Mouse (Mus musculus) leukemia stem cell, adult 10-12 weeks (primary cell): ENCODE results near the gene Hamp. TPM values are rescaled to one million over a fixed set of nuclear protein-coding genes. Genes with fewer than 3 reads are reported as not detected.

ENCODE experiments used
- polyA plus RNA-seq: library from polyadenylated mRNA; stranded (reverse); fragments of >175 nt; gene quantifications from 2 replicates; pipeline ENCODE4 v1.2.3, GENCODE M21; 2012; ENCODE audit warnings: low replicate concordance

Hamp gene
- not detected in 2 replicates for polyA plus RNA-seq

DNA sequence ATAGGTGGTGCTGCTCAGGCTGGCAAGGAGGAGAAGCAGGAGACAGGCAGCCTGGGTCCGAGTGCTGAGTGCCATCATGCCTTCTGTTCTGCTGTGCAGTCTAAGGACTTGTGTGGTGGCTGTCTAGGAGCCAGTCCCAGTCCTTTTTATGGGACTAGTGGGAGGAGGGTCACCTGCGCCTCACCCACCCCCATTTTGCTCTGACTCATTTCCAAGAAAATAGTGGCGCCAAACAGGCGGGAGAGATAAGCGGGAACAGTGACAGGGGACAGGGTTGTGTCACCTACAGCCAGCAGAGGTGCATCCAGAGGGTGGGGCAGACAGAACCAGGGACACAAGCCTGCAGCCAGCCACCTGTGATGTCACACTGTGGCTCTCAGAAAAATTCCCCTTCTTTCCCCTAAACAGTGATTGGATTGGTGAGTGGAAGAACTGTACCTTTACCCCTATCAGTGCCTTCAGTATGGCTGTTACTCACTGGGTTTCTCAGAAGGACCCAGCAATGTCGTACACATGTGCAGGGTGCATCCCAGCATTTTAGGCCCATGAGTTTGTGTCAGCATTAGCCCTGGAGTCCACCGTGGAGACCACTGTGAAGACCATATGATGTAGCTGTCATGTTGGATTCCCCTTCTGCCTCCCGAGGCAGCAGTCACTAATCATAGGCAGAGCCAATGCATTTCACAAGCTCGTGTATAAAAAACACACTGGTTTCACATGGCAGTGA lies at the start of gene Hamp:
Gene Hamp, minus strand, starts transcription at position 124 of the 727 bp plus-strand sequence.

DNA sequence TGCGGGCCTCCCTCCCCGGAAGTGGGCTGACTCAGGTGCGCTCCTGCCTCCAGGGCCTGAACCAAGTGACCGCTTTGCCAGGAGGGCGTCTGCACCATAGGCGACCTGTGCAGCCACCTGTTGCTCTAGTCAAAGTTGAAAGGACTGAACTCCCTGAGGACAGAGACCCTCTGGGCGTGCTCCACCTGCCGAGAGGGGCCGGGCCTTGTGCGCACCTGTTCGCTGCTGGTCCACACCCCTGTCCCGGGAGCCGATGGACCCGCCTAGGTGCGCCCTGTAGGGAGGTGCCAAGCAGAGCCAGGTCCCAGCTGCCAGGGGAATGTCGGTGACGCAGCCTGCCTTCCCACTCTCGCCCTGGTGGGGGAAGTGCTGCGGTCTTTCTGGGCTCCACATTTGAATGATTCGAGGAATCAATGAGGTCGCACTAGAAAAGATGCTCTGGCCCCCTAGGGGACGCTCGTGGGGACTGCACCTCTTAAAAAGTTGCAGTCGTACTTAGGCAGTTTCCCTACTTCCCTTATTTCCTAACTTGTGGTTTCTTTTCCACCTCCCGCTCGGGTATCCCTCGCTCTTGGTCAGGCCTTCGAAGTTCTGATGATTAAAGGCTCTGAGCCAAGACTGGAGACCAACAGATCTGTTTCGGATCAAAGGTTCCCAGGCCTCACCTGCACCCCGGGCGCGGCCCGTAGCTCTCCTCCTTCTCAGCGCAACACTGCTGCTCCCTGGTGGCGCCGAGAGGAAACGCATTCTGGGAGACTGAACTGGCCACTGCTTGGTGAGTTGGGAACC lies 29.9 kb upstream of the Hamp start, which contains the start of gene Fam187b:
Gene Fam187b, plus strand, starts transcription at position 290 of the 789 bp plus-strand sequence.

DNA sequence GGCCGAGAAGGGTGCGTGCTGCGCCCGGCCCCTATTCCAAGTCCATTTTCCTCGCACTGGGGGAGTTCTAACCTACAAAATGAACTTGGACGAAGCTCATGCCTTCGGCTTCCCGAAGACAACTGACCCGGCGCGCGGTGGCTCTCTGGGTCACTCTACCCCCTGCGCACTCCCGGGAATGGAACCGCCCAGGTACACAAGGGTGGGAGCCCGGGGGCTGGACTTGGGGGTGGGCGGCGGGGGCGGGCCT lies 29.3 kb upstream of the Hamp start, which contains the start of gene Lsr:
Gene Lsr, minus strand, starts transcription at position 214 of the 250 bp plus-strand sequence.

DNA sequence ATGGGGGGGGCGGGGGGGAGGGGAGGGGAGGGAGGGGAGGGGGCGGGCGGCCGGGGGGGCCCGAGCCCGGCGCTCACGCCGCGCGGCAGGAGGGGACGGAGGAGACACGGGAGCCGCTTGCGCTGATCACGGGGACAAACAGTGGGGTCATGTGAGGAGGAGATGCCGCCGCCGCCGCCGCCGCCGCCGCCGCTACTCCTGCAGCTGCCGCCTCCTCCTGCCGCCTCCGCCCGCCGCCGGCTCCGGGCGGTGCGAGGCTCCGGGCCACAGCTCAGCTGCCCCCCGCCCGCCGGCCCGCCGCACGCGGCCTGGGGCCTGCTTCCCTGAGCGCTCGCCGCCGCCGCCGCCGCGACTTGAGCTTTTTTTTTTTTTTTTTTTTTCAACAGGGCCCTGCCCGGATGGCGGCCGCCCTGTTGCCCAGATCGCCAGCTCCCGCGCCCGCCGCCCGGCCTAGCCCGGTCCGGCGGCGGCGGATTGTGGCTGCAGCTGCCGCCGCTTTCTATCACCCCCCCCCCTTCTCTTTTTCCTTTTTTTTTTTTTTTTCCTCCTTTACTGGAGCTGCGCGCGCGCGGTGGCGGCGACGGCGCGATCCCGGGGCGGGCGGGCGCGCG lies 13.0 kb upstream of the Hamp start, which contains the start of gene Usf2:
Gene Usf2, minus strand, starts transcription at position 48 of the 611 bp plus-strand sequence.

DNA sequence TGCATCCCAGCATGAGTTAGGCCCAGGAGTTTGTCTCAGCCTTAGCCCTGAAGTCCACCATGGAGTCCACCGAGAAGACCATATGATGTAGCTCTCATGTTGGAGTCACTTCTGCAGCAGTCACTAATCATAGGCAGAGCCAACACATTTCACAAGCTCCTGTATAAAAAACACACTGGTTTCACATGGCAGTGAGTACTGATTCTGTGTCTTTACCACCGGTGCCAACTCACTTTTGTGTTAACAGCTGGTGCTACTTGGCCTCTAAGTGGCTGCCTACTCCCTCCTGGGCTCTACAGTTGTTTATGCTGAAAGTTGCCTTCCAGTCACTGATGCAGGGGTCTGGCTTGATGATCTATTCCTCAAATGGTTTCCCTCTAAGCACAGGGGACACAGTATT lies 19.3 kb downstream of the Hamp start, which contains the start of gene Hamp2:
Gene Hamp2, minus strand, starts transcription at position 101 of the 400 bp plus-strand sequence.

DNA sequence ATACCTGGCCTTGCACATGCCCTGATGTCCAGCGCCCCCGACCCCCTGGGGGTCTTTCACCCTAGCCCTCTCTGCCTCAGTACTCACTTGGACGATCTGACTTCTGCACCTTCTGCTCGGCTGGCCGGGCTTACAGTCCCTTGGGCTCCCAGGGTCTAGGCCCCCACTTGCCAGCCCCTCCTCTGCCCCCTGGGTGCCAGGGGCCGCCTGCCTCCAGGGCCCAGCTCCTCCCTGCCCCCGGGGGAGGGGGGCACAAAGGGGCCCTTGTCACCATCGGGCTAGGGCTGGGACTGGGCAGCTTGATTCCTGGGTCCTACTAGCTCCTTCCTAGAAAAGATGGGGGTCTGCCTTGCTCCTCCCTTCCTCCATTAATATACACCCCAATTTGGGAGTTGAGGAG lies 29.1 kb downstream of the Hamp start, which contains the start of gene Mag:
Gene Mag, minus strand, starts transcription at position 142 of the 400 bp plus-strand sequence.

Other genes with a start within 250 kb of the Hamp start
- not detected in 2 replicates for gene 2200002J24Rik, start 245.1 kb downstream of the Hamp start, polyA plus RNA-seq
- 0.20 TPM in 1 of 2 replicates, not detected in the other for gene Atp4a, start 231.8 kb downstream of the Hamp start, polyA plus RNA-seq
- gene Tmem147, start 214.5 kb downstream of the Hamp start, polyA plus RNA-seq: 134 and 143 TPM in 2 replicates
- not detected in 2 replicates for gene Gapdhs, start 200.4 kb downstream of the Hamp start, polyA plus RNA-seq
- 0.48 TPM in 1 of 2 replicates, not detected in the other for gene Sbsn, start 192.6 kb downstream of the Hamp start, polyA plus RNA-seq
- gene Dmkn, start 180.3 kb downstream of the Hamp start, polyA plus RNA-seq: not detected in 2 replicates
- not detected in 2 replicates for gene Krtdap, start 156.1 kb downstream of the Hamp start, polyA plus RNA-seq
- gene Ffar2, start 120.3 kb downstream of the Hamp start, polyA plus RNA-seq: 0.46 and 5.5 TPM in 2 replicates
- not detected in 2 replicates for gene Ffar3, start 87.9 kb downstream of the Hamp start, polyA plus RNA-seq
- 3.9 and 5.1 TPM in 2 replicates for gene Ffar1, start 82.5 kb downstream of the Hamp start, polyA plus RNA-seq
- 11.3 and 33.3 TPM in 2 replicates for gene Cd22, start 63.7 kb downstream of the Hamp start, polyA plus RNA-seq
- gene Mag, start 29.2 kb downstream of the Hamp start, polyA plus RNA-seq: 0.84 and 1.1 TPM in 2 replicates
- gene Hamp2, start 19.4 kb downstream of the Hamp start, polyA plus RNA-seq: not detected in 2 replicates
- gene Usf2, start 12.8 kb upstream of the Hamp start, polyA plus RNA-seq: 142 TPM in 2 replicates
- gene Lsr, start 29.4 kb upstream of the Hamp start, polyA plus RNA-seq: 0.94 and 1.5 TPM in 2 replicates
- gene Fam187b, start 29.8 kb upstream of the Hamp start, polyA plus RNA-seq: 0.07 TPM in 1 of 2 replicates, not detected in the other
- gene Fxyd5, start 98.4 kb upstream of the Hamp start, polyA plus RNA-seq: 153 and 186 TPM in 2 replicates
- gene Fxyd7, start 107.4 kb upstream of the Hamp start, polyA plus RNA-seq: not detected in 2 replicates
- 6.3 and 19.0 TPM in 2 replicates for gene Fxyd1, start 113.2 kb upstream of the Hamp start, polyA plus RNA-seq
- 0.14 TPM in 1 of 2 replicates, not detected in the other for gene Lgi4, start 115.3 kb upstream of the Hamp start, polyA plus RNA-seq
- not detected in 2 replicates for gene Fxyd3, start 132.7 kb upstream of the Hamp start, polyA plus RNA-seq
- 33.5 and 120 TPM in 2 replicates for gene Hpn, start 171.3 kb upstream of the Hamp start, polyA plus RNA-seq
- 11.9 and 13.5 TPM in 2 replicates for gene Scn1b, start 183.0 kb upstream of the Hamp start, polyA plus RNA-seq
- 147 and 221 TPM in 2 replicates for gene Gramd1a, start 211.9 kb upstream of the Hamp start, polyA plus RNA-seq